8 mouse cellular contexts compared by ENCODE assay signal in the genomic region with DNA sequence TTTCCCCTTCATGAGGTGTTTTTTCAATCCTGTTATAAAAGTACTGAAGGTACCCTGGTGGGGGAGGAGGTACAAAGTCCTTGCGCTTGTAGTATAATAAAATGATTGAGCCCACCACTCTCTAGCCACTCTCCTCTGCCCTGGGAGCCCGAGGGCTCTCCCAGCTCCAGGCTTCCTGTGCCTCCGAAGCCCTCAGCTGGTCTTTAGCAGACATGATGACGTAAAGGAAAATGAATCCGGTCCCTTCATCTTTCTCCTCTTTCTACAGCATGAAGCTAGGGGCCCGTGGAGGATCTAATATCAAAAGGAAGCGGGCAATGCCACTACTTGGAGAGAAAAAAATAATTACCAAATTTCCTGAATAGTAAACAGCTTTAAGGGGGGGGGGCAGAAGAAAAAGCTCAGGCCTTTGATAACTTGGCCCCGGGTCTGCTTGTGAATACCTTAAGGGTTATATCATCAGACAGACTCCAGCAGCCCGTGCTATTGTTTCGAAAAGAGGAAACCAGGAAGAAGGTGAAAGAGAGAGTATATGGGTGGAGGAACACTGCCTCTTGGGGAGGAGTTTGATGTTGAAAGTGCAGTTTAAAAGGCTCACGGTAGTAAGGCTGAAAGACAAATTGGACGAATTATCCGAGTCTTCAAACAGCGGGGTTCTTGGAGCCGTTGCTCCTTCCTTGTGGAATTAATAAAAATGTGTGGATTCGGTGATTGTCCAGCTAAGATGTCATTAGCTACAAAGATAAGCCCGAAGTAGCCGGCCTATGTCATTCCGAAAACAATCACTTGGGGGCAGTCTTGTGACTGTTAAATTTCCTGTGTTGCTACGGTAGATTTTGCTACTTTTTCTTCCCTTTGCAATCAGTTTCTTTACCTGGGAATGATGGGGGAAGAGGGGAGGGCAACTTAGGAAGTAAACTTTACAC. TPM values are rescaled to one million over a fixed set of nuclear protein-coding genes. Genes with fewer than 3 reads are reported as not detected.
DNase-seq lines count a peak whose midpoint lies in the region; ATAC-seq lines count a peak whose summit lies in the region.

No protein-coding gene starts in this region.

- ATAC-seq in forebrain, embryonic 13.5 days = peak; percentile 20
- ATAC-seq in liver, embryonic 11.5 days (replicated peaks; ENCODE audit: low FRiP score) = 0 out of 2 replicates have a peak, but pooled peaks have one; percentile 23

- H3K4me1 ChIP-seq in forebrain, embryonic 13.5 days = peaks cover 5% of the 10 kb centered on the region
- H3K4me1 ChIP-seq in liver, embryonic 11.5 days (replicated peaks; ENCODE audit: control insufficient read depth, insufficient read depth, low read length) = no peaks in the 10 kb centered on the region

- H3K27ac ChIP-seq in forebrain, embryonic 13.5 days = no peak overlapping the region
- no peak overlapping the region for H3K27ac ChIP-seq in liver, embryonic 11.5 days (ENCODE audit: low read depth, low read length)

- no peak overlapping the region for H3K9ac ChIP-seq in forebrain, embryonic 13.5 days
- H3K9ac ChIP-seq in liver, embryonic 11.5 days (ENCODE audit: low read depth, low read length) = no peak overlapping the region

- H3K4me3 ChIP-seq in forebrain, embryonic 13.5 days = peak overlapping the region; percentile 7; the same call in 1 of the 2 replicates
- 0 out of 2 replicates have a peak overlapping the region, but pooled peaks have one; percentile 8 for H3K4me3 ChIP-seq in liver, embryonic 11.5 days (ENCODE audit: low read depth, low read length)

- H3K4me2 ChIP-seq in forebrain, embryonic 13.5 days = peak overlapping the region; percentile 40
- peak overlapping the region; percentile 51 for H3K4me2 ChIP-seq in liver, embryonic 11.5 days

- 9% methylated on average over 20 of the region's 20 CpGs for WGBS in forebrain, embryonic 13.5 days
- 8% methylated on average over 20 of the region's 20 CpGs for WGBS in liver, embryonic 11.5 days

- peak; percentile 45 for DNase-seq in urinary bladder, postnatal 14 days (ENCODE audit: low spot score)
- no peak for DNase-seq in urinary bladder, adult 2 months (ENCODE audit: low spot score)
- peak; percentile 25 for DNase-seq in c-Kit-positive CD71-positive TER-119-positive erythroid progenitor cells, embryonic 14.5 days (ENCODE audit: low spot score)
- peak; percentile 67 for DNase-seq in induced T-regulatory cell, adult 2 months (ENCODE audit: low read depth)
- no peak for DNase-seq in liver, embryonic 11.5 days (ENCODE audit: low spot score)
- DNase-seq in natural killer cell, adult 2 months (ENCODE audit: low spot score in 2 of 2) = peak; percentile 12 to 27
- no peak for DNase-seq in frontal cortex, postnatal 25 days (ENCODE audit: low spot score in 2 of 2)

- H3K9me3 ChIP-seq in forebrain, embryonic 13.5 days (replicated peaks) = no peaks in the 10 kb centered on the region
- no peaks in the 10 kb centered on the region for H3K9me3 ChIP-seq in liver, embryonic 11.5 days (ENCODE audit: control insufficient read depth, low read length)

- H3K27me3 ChIP-seq in forebrain, embryonic 13.5 days = peaks cover 71% of the 10 kb centered on the region
- H3K27me3 ChIP-seq in liver, embryonic 11.5 days (replicated peaks; ENCODE audit: control insufficient read depth, insufficient read depth, low read length) = peaks cover 56% of the 10 kb centered on the region

- no peaks in the 10 kb centered on the region for H3K36me3 ChIP-seq in forebrain, embryonic 13.5 days (ENCODE audit: poor library complexity, severe bottlenecking)
- H3K36me3 ChIP-seq in liver, embryonic 11.5 days (ENCODE audit: control insufficient read depth, insufficient read depth, low read length) = no peaks in the 10 kb centered on the region

RNA-seq across cellular contexts. Expression of a gene that starts 6.5 kb away (rescaled TPM):
- polyA plus RNA-seq in urinary bladder, adult 2 months (2012; rRNA removed) = 0.25 and 0.29 TPM in 2 replicates
- polyA plus RNA-seq in forebrain, embryonic 13.5 days (2015; fragmentation: Nextera tagmentation; extraction: Ambion mirVana) = 0.28 and 0.43 TPM in 2 replicates
- polyA plus RNA-seq in liver, embryonic 11.5 days (2014; fragmentation: Nextera tagmentation; extraction: Ambion mirVana) = 0.29 and 0.45 TPM in 2 replicates

Comparison
In these comparisons a context has a peak if more than half of its experiments do, and no peak if none do; other contexts are left out.
1. DNase-seq: peak in urinary bladder, postnatal 14 days (single experiment), c-Kit-positive CD71-positive TER-119-positive erythroid progenitor cells, embryonic 14.5 days (single experiment), induced T-regulatory cell, adult 2 months (single experiment) and natural killer cell, adult 2 months (2 of 2); none in urinary bladder, adult 2 months (single experiment), liver, embryonic 11.5 days (single experiment) and frontal cortex, postnatal 25 days (0 of 2).